Mouse (Mus musculus) kidney, embryonic 16.5 days (tissue): ENCODE data around the gene H2-Oa. TPM values are rescaled to one million over a fixed set of nuclear protein-coding genes. Genes with fewer than 3 reads are reported as not detected.

Source experiments
- ATAC-seq: fragments of 200-750 bp; cut with Nextera tagmentation; 2 replicates; pipeline ENCODE4 v1.8.0; 2017; ENCODE audit warnings: moderate TSS enrichment; ENCODE audit not compliant: low FRiP score, low TSS enrichment
- H3K27ac ChIP-seq: fragments of 300-500 bp; sonication (generic); 2 replicates; pipeline ENCODE4 v1.5.1; 2014; ENCODE audit warnings: low read length
- H3K27me3 ChIP-seq: fragments of 300-500 bp; sonication (generic); 2 replicates; pipeline ENCODE4 v1.6.1; 2014; ENCODE audit warnings: low read length, control low read depth, mixed read lengths; ENCODE audit not compliant: insufficient read depth
- H3K36me3 ChIP-seq: fragments of 300-500 bp; sonication (generic); 2 replicates; pipeline ENCODE4 v1.6.1; 2014; ENCODE audit warnings: low read length, control low read depth, mixed read lengths; ENCODE audit not compliant: insufficient read depth
- H3K4me1 ChIP-seq: fragments of 300-500 bp; sonication (generic); 2 replicates; pipeline ENCODE4 v1.6.1; 2014; ENCODE audit warnings: low read length, control low read depth, mixed read lengths; ENCODE audit not compliant: insufficient read depth
- H3K4me2 ChIP-seq: fragments of 300-500 bp; sonication (generic); replicated peaks from 2 replicates; pipeline ENCODE4 v1.6.1; 2014; ENCODE audit warnings: low read depth, low read length
- H3K4me3 ChIP-seq: fragments of 300-500 bp; sonication (generic); 2 replicates; pipeline ENCODE4 v1.5.1; 2014; ENCODE audit warnings: mild to moderate bottlenecking, low read length
- H3K9ac ChIP-seq: fragments of 300-500 bp; sonication (generic); replicated peaks from 2 replicates; pipeline ENCODE4 v1.6.1; 2014; ENCODE audit warnings: low read length
- H3K9me3 ChIP-seq: fragments of 300-500 bp; sonication (generic); 2 replicates; pipeline ENCODE4 v1.6.1; 2016; ENCODE audit warnings: low read length, control low read depth
- WGBS: fragments of 180-500 bp; shearing (Covaris S2); extraction: QIAGEN DNeasy Blood & Tissue Kit; methylation state at CpG from one replicate; pipeline ENCODE4 v1.1.7; 2014; 5-methylcytosine and 5-hydroxymethylcytosine counted together
- polyA plus RNA-seq: library from polyadenylated mRNA; unstranded; fragments of >200 nt; fragmentation: Nextera tagmentation; extraction: Ambion mirVana; gene quantifications from 2 replicates; pipeline ENCODE4 v1.2.1, GENCODE M21; 2015

Gene H2-Oa
- polyA plus RNA-seq, 1 experiment from 2014 or later = 0.52 TPM

- no peak overlapping the region for H3K4me3 ChIP-seq
- H3K36me3 ChIP-seq = no peaks in the 10 kb centered on the region
- H3K27ac ChIP-seq = peak overlapping the region; percentile 20; the same call in 1 of the 2 replicates
- no peak overlapping the region for H3K4me2 ChIP-seq
- no peaks in the 10 kb centered on the region for H3K27me3 ChIP-seq
- 0 out of 2 replicates have a peak overlapping the region, but pooled peaks have one; percentile 3 for H3K9ac ChIP-seq
- 40% methylated on average over 9 of the region's 9 CpGs for WGBS
- no peaks in the 10 kb centered on the region for H3K9me3 ChIP-seq
- H3K4me1 ChIP-seq = peaks cover 47% of the 10 kb centered on the region
- ATAC-seq = no peak
Observed at GRCm38 (mm10) chr17:34126826-34127420, 34.8 kb downstream of the H2-Oa start.

GRCm38 (mm10) chr17:34127475-34127874 lies 35.3 kb downstream of the H2-Oa start:
- WGBS = 18% methylated on average over 6 of the region's 6 CpGs
- Histone ChIP-seq H3K4me3 (no peak overlapping the region), H3K27me3 (no peaks in the 10 kb centered on the region), H3K4me1 (peaks cover 47% of the 10 kb centered on the region), H3K9ac (no peak overlapping the region), H3K4me2 (no peak overlapping the region), H3K9me3 (no peaks in the 10 kb centered on the region), H3K27ac (no peak overlapping the region), H3K36me3 (no peaks in the 10 kb centered on the region)
- ATAC-seq = peak; percentile 46

- Histone ChIP-seq H3K4me1 (peaks cover 45% of the 10 kb centered on the region), H3K27me3 (no peaks in the 10 kb centered on the region), H3K9me3 (no peaks in the 10 kb centered on the region), H3K4me2 (peak overlapping the region; percentile 35), H3K27ac (no peak overlapping the region), H3K36me3 (no peaks in the 10 kb centered on the region), H3K4me3 (peak overlapping the region; percentile 12; the same call in 1 of the 2 replicates), H3K9ac (0 out of 2 replicates have a peak overlapping the region, but pooled peaks have one; percentile 34)
- no peak for ATAC-seq
- 25% methylated on average over 13 of the region's 13 CpGs for WGBS
Observed at GRCm38 (mm10) chr17:34128264-34128937, 36.3 kb downstream of the H2-Oa start.

GRCm38 (mm10) chr17:34128944-34129791 lies 37.0 kb downstream of the H2-Oa start:
- no peaks in the 10 kb centered on the region for H3K27me3 ChIP-seq
- 0 out of 2 replicates have a peak overlapping the region, but pooled peaks have one; percentile 34 for H3K9ac ChIP-seq
- H3K36me3 ChIP-seq = no peaks in the 10 kb centered on the region
- H3K4me3 ChIP-seq = peak overlapping the region; percentile 12; the same call in 1 of the 2 replicates
- 24% methylated on average over 18 of the region's 18 CpGs for WGBS
- no peaks in the 10 kb centered on the region for H3K9me3 ChIP-seq
- H3K4me2 ChIP-seq = peak overlapping the region; percentile 35
- H3K27ac ChIP-seq = no peak overlapping the region
- no peak for ATAC-seq
- peaks cover 37% of the 10 kb centered on the region for H3K4me1 ChIP-seq

- H3K4me2 ChIP-seq = no peak overlapping the region
- H3K9me3 ChIP-seq = no peaks in the 10 kb centered on the region
- no peak for ATAC-seq
- H3K27me3 ChIP-seq = no peaks in the 10 kb centered on the region
- H3K9ac ChIP-seq = no peak overlapping the region
- no peak overlapping the region for H3K27ac ChIP-seq
- peaks cover 29% of the 10 kb centered on the region for H3K4me1 ChIP-seq
- 45% methylated on average over 19 of the region's 19 CpGs for WGBS
- H3K4me3 ChIP-seq = no peak overlapping the region
- H3K36me3 ChIP-seq = no peaks in the 10 kb centered on the region
Observed at GRCm38 (mm10) chr17:34130073-34130947, 38.2 kb downstream of the H2-Oa start.

GRCm38 (mm10) chr17:34131911-34132310 lies 39.8 kb downstream of the H2-Oa start:
- Histone ChIP-seq H3K27ac (no peak overlapping the region), H3K4me3 (no peak overlapping the region), H3K9ac (no peak overlapping the region), H3K27me3 (0 out of 2 replicates have a peak, but pooled peaks cover 3% of the 10 kb centered on the region), H3K4me1 (peaks cover 37% of the 10 kb centered on the region), H3K4me2 (no peak overlapping the region), H3K9me3 (no peaks in the 10 kb centered on the region), H3K36me3 (no peaks in the 10 kb centered on the region)
- WGBS = 82% methylated on average over 7 of the region's 7 CpGs
- ATAC-seq = no peak

- no peaks in the 10 kb centered on the region for H3K9me3 ChIP-seq
- no peak overlapping the region for H3K4me2 ChIP-seq
- H3K9ac ChIP-seq = no peak overlapping the region
- H3K27me3 ChIP-seq = peaks cover 4% of the 10 kb centered on the region
- H3K36me3 ChIP-seq = no peaks in the 10 kb centered on the region
- ATAC-seq = no peak
- H3K27ac ChIP-seq = no peak overlapping the region
- peaks cover 23% of the 10 kb centered on the region for H3K4me1 ChIP-seq
- H3K4me3 ChIP-seq = no peak overlapping the region
- 76% methylated on average over 11 of the region's 11 CpGs for WGBS
Observed at GRCm38 (mm10) chr17:34133289-34133688, 41.1 kb downstream of the H2-Oa start.

GRCm38 (mm10) chr17:34134451-34134850 lies 42.3 kb downstream of the H2-Oa start:
- peaks cover 13% of the 10 kb centered on the region for H3K27me3 ChIP-seq
- no peaks in the 10 kb centered on the region for H3K36me3 ChIP-seq
- H3K4me3 ChIP-seq = no peak overlapping the region
- H3K9ac ChIP-seq = no peak overlapping the region
- 80% methylated on average over 3 of the region's 3 CpGs for WGBS
- no peak for ATAC-seq
- no peak overlapping the region for H3K27ac ChIP-seq
- H3K4me1 ChIP-seq = peaks cover 18% of the 10 kb centered on the region; the same call in 1 of the 2 replicates
- no peak overlapping the region for H3K4me2 ChIP-seq
- no peaks in the 10 kb centered on the region for H3K9me3 ChIP-seq
